Mouse (Mus musculus): ENCODE results near the gene Mymx. TPM values are rescaled to one million over a fixed set of nuclear protein-coding genes. Genes with fewer than 3 reads are reported as not detected.

The Mymx gene
- polyA plus RNA-seq, 1 experiment from 2014 or later, result not detected

DNA sequence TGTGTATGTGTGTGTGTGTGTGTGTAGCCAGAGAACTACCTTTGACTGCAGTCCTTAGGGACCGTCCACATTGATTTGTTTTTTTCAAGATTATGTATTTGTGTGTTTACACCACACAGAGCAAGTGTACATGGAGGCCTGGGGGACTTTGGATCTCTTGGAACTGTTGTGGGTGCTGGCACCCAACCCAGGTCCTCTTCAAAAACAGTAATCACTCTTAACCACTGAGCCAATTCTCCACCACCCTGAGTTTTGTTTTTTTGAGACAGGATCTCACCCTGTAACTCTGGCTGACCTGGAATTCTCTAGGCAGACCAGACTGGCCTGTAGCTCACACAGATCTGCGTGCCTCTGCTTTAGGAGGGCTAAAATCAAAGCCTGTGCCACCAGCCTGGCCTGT, 3.5 kb downstream of the Mymx start:
- Histone ChIP-seq H3K4me3 (ENCODE audit: control insufficient read depth in 1 of 2, insufficient read depth in 1 of 2, low read depth in 1 of 2, low read length in 2 of 2) (no peak overlapping the region), H3K9me3 (ENCODE audit: control insufficient read depth, low read length) (no peaks in the 10 kb centered on the region), H3K36me3 (ENCODE audit: control insufficient read depth, insufficient read depth, low read length) (no peaks in the 10 kb centered on the region), H3K4me1 (ENCODE audit: control insufficient read depth in 2 of 2, insufficient read depth in 2 of 2, low read length in 2 of 2) (peaks cover 40 to 58% of the 10 kb centered on the region in 2 experiments), H3K27me3 (ENCODE audit: control insufficient read depth, insufficient read depth, low read length) (no peaks in the 10 kb centered on the region), H3K27ac (replicated peaks in 1 of 2; ENCODE audit: control insufficient read depth in 1 of 2, insufficient read depth in 1 of 2, low read depth in 2 of 2, low read length in 2 of 2) (no peak overlapping the region), H3K4me2 (ENCODE audit: low read length) (no peak overlapping the region), H3K9ac (ENCODE audit: low read length) (no peak overlapping the region)
- no peak for ATAC-seq (ENCODE audit: insufficient number of reproducible peaks, insufficient read depth, low FRiP score, low read depth)
- 95% methylated on average over 2 of the region's 2 CpGs for WGBS

DNA sequence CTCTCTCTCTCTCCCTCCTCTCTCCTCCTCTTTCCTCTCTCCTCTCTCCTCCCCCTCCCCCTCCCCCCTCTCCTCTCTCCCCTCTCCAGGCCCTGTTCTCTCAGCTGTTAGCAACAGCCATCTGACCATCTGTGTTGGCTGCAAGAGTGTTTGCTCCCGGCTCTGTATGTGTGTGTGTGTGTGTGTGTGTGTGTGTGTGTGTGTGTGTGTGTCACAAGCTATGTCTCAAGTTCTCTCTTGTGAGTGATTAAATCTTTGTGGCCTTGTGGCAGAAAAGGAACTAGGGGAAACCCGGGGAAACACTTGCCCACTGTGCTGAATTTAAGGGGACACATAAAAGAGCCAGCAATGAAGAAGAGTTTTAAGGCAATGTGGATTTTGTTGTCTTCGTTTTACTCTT, 4.1 kb downstream of the Mymx start:
- Histone ChIP-seq H3K4me2 (ENCODE audit: low read length) (no peak overlapping the region), H3K9ac (ENCODE audit: low read length) (no peak overlapping the region), H3K27me3 (ENCODE audit: control insufficient read depth, insufficient read depth, low read length) (no peaks in the 10 kb centered on the region), H3K27ac (replicated peaks in 1 of 2; ENCODE audit: control insufficient read depth in 1 of 2, insufficient read depth in 1 of 2, low read depth in 2 of 2, low read length in 2 of 2) (no peak overlapping the region), H3K4me3 (ENCODE audit: control insufficient read depth in 1 of 2, insufficient read depth in 1 of 2, low read depth in 1 of 2, low read length in 2 of 2) (no peak overlapping the region), H3K4me1 (ENCODE audit: control insufficient read depth in 2 of 2, insufficient read depth in 2 of 2, low read length in 2 of 2) (peaks cover 46 to 64% of the 10 kb centered on the region in 2 experiments), H3K36me3 (ENCODE audit: control insufficient read depth, insufficient read depth, low read length) (no peaks in the 10 kb centered on the region), H3K9me3 (ENCODE audit: control insufficient read depth, low read length) (no peaks in the 10 kb centered on the region)
- WGBS, result 53% methylated on average over 3 of the region's 3 CpGs
- ATAC-seq (ENCODE audit: insufficient number of reproducible peaks, insufficient read depth, low FRiP score, low read depth), result no peak

DNA sequence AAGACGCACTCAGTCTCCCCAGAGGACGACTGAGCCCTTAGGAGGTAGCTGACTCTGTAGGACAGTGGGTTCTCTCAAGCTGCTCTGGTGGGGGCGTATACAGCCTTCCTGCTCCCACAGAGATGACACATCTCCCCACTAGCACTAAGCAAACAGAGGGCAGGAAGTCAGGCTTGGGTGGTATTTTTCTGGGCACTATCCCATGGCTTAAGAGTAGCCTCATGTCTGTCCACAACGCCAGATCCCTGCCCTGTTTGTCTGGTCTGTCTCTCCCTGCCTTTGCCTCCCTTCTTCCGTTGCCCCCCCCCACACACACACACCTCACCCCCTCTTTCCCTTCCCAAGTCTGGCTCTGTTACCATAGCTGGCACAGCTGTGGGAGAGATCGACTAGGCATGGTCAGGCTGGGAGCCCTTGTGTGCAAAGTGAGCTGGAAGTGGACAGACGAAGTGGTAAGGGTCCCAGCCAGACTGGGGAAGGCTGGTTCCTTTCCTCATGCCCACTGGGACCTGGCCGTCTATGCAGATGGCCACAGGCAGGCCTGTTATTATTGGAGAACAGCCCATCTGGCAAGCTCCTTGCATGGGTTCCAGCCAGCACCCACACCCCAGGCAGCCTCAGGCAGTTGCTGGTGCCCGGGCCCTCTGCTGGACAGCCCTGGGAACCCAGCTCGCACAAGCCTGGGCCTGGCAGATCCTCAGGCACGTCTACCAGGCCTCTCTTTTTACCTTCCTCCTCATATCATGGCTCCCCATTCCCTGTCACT, 5.1 kb downstream of the Mymx start:
- Histone ChIP-seq H3K9ac (ENCODE audit: low read length) (no peak overlapping the region; the same call in 1 of the 2 replicates), H3K27me3 (ENCODE audit: control insufficient read depth, insufficient read depth, low read length) (no peaks in the 10 kb centered on the region), H3K9me3 (ENCODE audit: control insufficient read depth, low read length) (no peaks in the 10 kb centered on the region), H3K36me3 (ENCODE audit: control insufficient read depth, insufficient read depth, low read length) (no peaks in the 10 kb centered on the region), H3K4me3 (ENCODE audit: control insufficient read depth in 1 of 2, insufficient read depth in 1 of 2, low read depth in 1 of 2, low read length in 2 of 2) (no peak overlapping the region), H3K27ac (replicated peaks in 1 of 2; ENCODE audit: control insufficient read depth in 1 of 2, insufficient read depth in 1 of 2, low read depth in 2 of 2, low read length in 2 of 2) (peak overlapping the region; percentile 9 to 69; a peak in 3 of 4 replicates), H3K4me2 (ENCODE audit: low read length) (0 out of 2 replicates have a peak overlapping the region, but pooled peaks have one; percentile 11), H3K4me1 (ENCODE audit: control insufficient read depth in 2 of 2, insufficient read depth in 2 of 2, low read length in 2 of 2) (peaks cover 52 to 68% of the 10 kb centered on the region in 2 experiments)
- ATAC-seq (ENCODE audit: insufficient number of reproducible peaks, insufficient read depth, low FRiP score, low read depth), result peak; percentile 34; the same call in 1 of the 2 replicates
- 32% methylated on average over 11 of the region's 11 CpGs for WGBS

DNA sequence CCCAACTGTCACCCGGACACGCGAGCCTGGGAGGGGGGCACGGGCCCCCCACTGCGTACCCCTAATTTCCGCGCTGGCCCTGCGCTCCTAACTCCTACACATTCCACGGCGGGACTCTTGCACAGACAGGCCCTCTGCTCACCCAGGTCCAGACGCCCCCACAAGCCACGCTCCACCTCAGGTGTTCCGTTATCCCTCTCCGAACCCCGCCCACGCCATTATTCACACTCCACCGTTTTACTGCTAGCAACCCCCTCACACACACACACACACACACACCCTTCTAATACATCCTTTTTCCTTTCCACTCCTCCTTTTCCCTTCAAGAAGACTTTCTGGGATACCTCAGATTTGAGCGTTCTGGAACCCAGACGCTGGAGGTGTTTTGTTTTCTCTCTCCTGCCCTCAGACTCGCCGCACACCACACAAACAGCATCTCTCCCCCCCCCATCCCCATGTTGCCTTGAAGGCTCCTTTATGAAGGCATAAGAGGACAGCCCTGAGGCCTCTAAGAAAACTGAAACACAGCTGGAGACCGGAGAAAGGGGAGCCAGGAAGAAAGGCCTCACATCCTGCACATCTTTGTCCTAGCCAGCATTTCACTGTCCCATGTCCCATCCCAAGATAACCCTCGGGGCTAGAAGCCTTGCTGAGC, 6.0 kb downstream of the Mymx start:
- H3K4me1 ChIP-seq (ENCODE audit: control insufficient read depth in 2 of 2, insufficient read depth in 2 of 2, low read length in 2 of 2), result peaks cover 48 to 65% of the 10 kb centered on the region in 2 experiments
- H3K27ac ChIP-seq (replicated peaks in 1 of 2; ENCODE audit: control insufficient read depth in 1 of 2, insufficient read depth in 1 of 2, low read depth in 2 of 2, low read length in 2 of 2), result peak overlapping the region; percentile 3 to 69; a peak in 2 of 4 replicates
- no peaks in the 10 kb centered on the region for H3K36me3 ChIP-seq (ENCODE audit: control insufficient read depth, insufficient read depth, low read length)
- H3K9me3 ChIP-seq (ENCODE audit: control insufficient read depth, low read length), result no peaks in the 10 kb centered on the region
- H3K4me3 ChIP-seq (ENCODE audit: control insufficient read depth in 1 of 2, insufficient read depth in 1 of 2, low read depth in 1 of 2, low read length in 2 of 2), result peak overlapping the region; percentile 68
- H3K4me2 ChIP-seq (ENCODE audit: low read length), result peak overlapping the region; percentile 99
- peak; percentile 0; the same call in 1 of the 2 replicates for ATAC-seq (ENCODE audit: insufficient number of reproducible peaks, insufficient read depth, low FRiP score, low read depth)
- H3K27me3 ChIP-seq (ENCODE audit: control insufficient read depth, insufficient read depth, low read length), result no peaks in the 10 kb centered on the region
- WGBS, result 13% methylated on average over 23 of the region's 23 CpGs
- peak overlapping the region; percentile 82 for H3K9ac ChIP-seq (ENCODE audit: low read length)

DNA sequence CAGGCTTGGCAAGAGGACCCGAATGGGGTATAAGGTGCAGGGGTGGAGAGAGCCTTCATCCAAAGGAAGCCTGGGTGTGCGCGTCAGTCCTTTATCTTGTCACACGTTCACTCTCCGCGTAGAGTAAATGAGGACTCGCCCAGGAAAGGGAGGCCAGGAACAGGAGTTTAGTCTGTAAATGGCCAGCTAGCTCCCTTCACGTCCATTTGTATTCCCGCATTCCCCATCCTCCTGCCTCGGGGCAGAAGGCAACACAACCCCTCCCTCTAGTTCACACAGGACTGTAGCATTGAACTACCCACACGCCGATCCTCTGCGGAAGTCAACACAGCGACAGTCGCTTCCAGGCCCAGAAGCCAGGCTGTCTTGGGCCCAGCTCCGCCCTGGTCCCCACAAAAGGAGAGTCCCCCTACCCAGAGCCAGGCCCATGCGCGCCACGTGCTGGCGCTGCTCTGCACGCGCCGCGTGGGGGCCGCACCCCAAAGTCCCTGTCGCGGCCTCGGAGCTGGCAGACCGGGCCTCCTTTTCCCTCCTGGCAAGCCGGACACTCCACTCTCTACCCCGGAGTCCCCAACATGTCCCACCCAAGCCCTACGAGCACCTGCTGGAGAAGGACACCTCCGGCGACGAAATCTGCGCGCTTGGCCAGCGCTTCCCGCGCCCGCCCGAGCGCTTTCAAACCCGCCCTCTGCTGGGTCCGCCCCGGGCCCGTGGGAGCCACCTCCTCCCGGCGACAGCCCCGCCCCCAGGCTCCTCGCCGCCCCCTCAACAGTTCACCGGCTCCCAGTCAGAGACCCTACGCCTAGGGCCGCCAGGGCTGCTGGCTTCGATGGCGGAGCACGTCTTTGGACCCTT, 6.8 kb downstream of the Mymx start:
- no peaks in the 10 kb centered on the region for H3K9me3 ChIP-seq (ENCODE audit: control insufficient read depth, low read length)
- peak overlapping the region; percentile 82 for H3K9ac ChIP-seq (ENCODE audit: low read length)
- peaks cover 2% of the 10 kb centered on the region; the same call in 1 of the 2 replicates for H3K36me3 ChIP-seq (ENCODE audit: control insufficient read depth, insufficient read depth, low read length)
- peak overlapping the region; percentile 3 to 69; a peak in 2 of 4 replicates for H3K27ac ChIP-seq (replicated peaks in 1 of 2; ENCODE audit: control insufficient read depth in 1 of 2, insufficient read depth in 1 of 2, low read depth in 2 of 2, low read length in 2 of 2)
- WGBS, result 1% methylated on average over 57 of the region's 58 CpGs
- H3K27me3 ChIP-seq (ENCODE audit: control insufficient read depth, insufficient read depth, low read length), result no peaks in the 10 kb centered on the region
- H3K4me3 ChIP-seq (ENCODE audit: control insufficient read depth in 1 of 2, insufficient read depth in 1 of 2, low read depth in 1 of 2, low read length in 2 of 2), result peak overlapping the region; percentile 68
- H3K4me2 ChIP-seq (ENCODE audit: low read length), result peak overlapping the region; percentile 99
- peak; percentile 68 for ATAC-seq (ENCODE audit: insufficient number of reproducible peaks, insufficient read depth, low FRiP score, low read depth)
- H3K4me1 ChIP-seq (ENCODE audit: control insufficient read depth in 2 of 2, insufficient read depth in 2 of 2, low read length in 2 of 2), result peaks cover 48 to 65% of the 10 kb centered on the region in 2 experiments

DNA sequence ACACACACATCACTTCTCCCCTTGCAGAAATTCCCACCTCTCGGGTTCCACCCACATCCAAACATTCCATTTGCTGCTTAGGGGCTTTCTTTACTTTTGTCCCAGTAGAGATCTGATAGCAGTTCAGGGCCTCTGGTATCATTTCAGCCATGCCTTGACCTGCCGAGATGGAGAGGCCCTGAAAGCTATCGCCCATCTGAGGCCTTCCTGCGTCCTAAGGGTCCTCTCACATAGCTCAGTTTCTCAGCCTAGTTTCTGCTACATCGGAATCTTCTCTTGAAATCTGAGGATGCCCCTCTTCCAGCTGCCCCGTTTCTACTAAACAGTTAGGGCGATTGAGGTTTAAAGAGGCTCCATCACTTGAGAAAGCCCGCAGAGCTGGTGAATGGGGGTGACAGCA, 7.7 kb downstream of the Mymx start:
- H3K9me3 ChIP-seq (ENCODE audit: control insufficient read depth, low read length), result no peaks in the 10 kb centered on the region
- peak overlapping the region; percentile 68 for H3K4me3 ChIP-seq (ENCODE audit: control insufficient read depth in 1 of 2, insufficient read depth in 1 of 2, low read depth in 1 of 2, low read length in 2 of 2)
- H3K9ac ChIP-seq (ENCODE audit: low read length), result peak overlapping the region; percentile 82; the same call in 1 of the 2 replicates
- H3K4me2 ChIP-seq (ENCODE audit: low read length), result peak overlapping the region; percentile 99
- WGBS, result 47% methylated on average over 8 of the region's 8 CpGs
- peaks cover 47 to 59% of the 10 kb centered on the region in 2 experiments for H3K4me1 ChIP-seq (ENCODE audit: control insufficient read depth in 2 of 2, insufficient read depth in 2 of 2, low read length in 2 of 2)
- no peaks in the 10 kb centered on the region for H3K27me3 ChIP-seq (ENCODE audit: control insufficient read depth, insufficient read depth, low read length)
- no peak overlapping the region for H3K27ac ChIP-seq (replicated peaks in 1 of 2; ENCODE audit: control insufficient read depth in 1 of 2, insufficient read depth in 1 of 2, low read depth in 2 of 2, low read length in 2 of 2)
- peaks cover 11% of the 10 kb centered on the region for H3K36me3 ChIP-seq (ENCODE audit: control insufficient read depth, insufficient read depth, low read length)
- no peak for ATAC-seq (ENCODE audit: insufficient number of reproducible peaks, insufficient read depth, low FRiP score, low read depth)

DNA sequence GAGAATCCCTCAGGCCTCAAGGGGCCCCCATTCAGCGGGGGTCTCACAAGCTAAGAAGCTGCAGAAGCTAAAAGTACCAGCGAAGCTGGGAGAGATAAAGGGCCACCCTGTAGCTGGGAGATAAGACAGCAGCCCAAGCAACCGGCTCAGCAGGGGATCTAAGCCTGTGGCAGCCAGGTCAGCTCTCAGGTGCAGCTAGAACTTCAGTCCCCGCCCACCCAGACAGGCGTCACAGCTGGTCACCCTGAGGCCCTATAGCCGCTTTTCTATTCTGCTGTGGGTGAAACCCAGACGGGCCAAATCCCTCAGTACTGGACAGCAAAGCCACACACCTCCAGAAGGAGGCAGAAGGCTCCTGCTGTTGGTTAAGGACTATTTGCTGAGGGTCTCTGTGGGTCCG, 8.4 kb downstream of the Mymx start:
- peak overlapping the region; percentile 4 to 5; a peak in 2 of 4 replicates for H3K4me3 ChIP-seq (ENCODE audit: control insufficient read depth in 1 of 2, insufficient read depth in 1 of 2, low read depth in 1 of 2, low read length in 2 of 2)
- peak overlapping the region; percentile 99 for H3K4me2 ChIP-seq (ENCODE audit: low read length)
- 38% methylated on average over 8 of the region's 8 CpGs for WGBS
- peaks cover 46 to 54% of the 10 kb centered on the region in 2 experiments for H3K4me1 ChIP-seq (ENCODE audit: control insufficient read depth in 2 of 2, insufficient read depth in 2 of 2, low read length in 2 of 2)
- peaks cover 19% of the 10 kb centered on the region for H3K36me3 ChIP-seq (ENCODE audit: control insufficient read depth, insufficient read depth, low read length)
- H3K9me3 ChIP-seq (ENCODE audit: control insufficient read depth, low read length), result no peaks in the 10 kb centered on the region
- ATAC-seq (ENCODE audit: insufficient number of reproducible peaks, insufficient read depth, low FRiP score, low read depth), result no peak
- no peaks in the 10 kb centered on the region for H3K27me3 ChIP-seq (ENCODE audit: control insufficient read depth, insufficient read depth, low read length)
- peak overlapping the region in 1 of 2 experiments; percentile 74; a peak in 1 of 4 replicates for H3K27ac ChIP-seq (replicated peaks in 1 of 2; ENCODE audit: control insufficient read depth in 1 of 2, insufficient read depth in 1 of 2, low read depth in 2 of 2, low read length in 2 of 2)
- H3K9ac ChIP-seq (ENCODE audit: low read length), result peak overlapping the region; percentile 55; the same call in 1 of the 2 replicates

All from heart, embryonic 14.5 days (tissue).